Mouse (Mus musculus) kidney, postnatal 4 days (tissue): ENCODE measurements around the gene BC028528.
"Not testable (repeated sequence)": the region's sequence is repeated elsewhere in the genome, so short reads cannot be mapped to it uniquely, and the experiment has no call there.

Source experiments
- DNase-seq, 2 experiments: peaks; one replicate each; pipeline ENCODE4 v3.0.0; 2021; ENCODE audit warnings: mixed read lengths in 2 of 2

Gene BC028528

GRCm38 (mm10) chr3:95891211-95892065, at the start of gene BC028528:
BC028528 (minus strand) TSS chr3:95892005.
- peak; percentile 66 to 77 for DNase-seq

GRCm38 (mm10) chr3:95938835-95939234, 47.0 kb upstream of the BC028528 start:
- DNase-seq: peak; percentile 43 to 48

GRCm38 (mm10) chr3:95938217-95938616, 46.4 kb upstream of the BC028528 start:
- no peak for DNase-seq

- no peak for DNase-seq
Measured at GRCm38 (mm10) chr3:95934448-95934847, 42.6 kb upstream of the BC028528 start.

- no peak for DNase-seq
Measured at GRCm38 (mm10) chr3:95933111-95933750, 41.4 kb upstream of the BC028528 start.

GRCm38 (mm10) chr3:95932566-95932965, 40.8 kb upstream of the BC028528 start:
- no peak for DNase-seq

GRCm38 (mm10) chr3:95932157-95932556, 40.4 kb upstream of the BC028528 start:
- DNase-seq: no peak

- no peak for DNase-seq
Measured at GRCm38 (mm10) chr3:95931471-95931870, 39.7 kb upstream of the BC028528 start.

GRCm38 (mm10) chr3:95930471-95930789, 38.6 kb upstream of the BC028528 start:
- no peak for DNase-seq

GRCm38 (mm10) chr3:95929581-95930470, 38.0 kb upstream of the BC028528 start:
- peak; percentile 72 to 81 for DNase-seq

GRCm38 (mm10) chr3:95928658-95929503, 37.1 kb upstream of the BC028528 start, which contains the start of gene Anp32e:
Anp32e (plus strand) TSS chr3:95929246.
- DNase-seq: peak; percentile 95 to 97

GRCm38 (mm10) chr3:95928261-95928657, 36.5 kb upstream of the BC028528 start:
- DNase-seq: no peak

- no peak for DNase-seq
Measured at GRCm38 (mm10) chr3:95925087-95925486, 33.3 kb upstream of the BC028528 start.

GRCm38 (mm10) chr3:95924185-95924584, 32.4 kb upstream of the BC028528 start:
- DNase-seq: no peak

- DNase-seq: not testable (repeated sequence)
Measured at GRCm38 (mm10) chr3:95923429-95923828, 31.6 kb upstream of the BC028528 start.

GRCm38 (mm10) chr3:95920532-95920931, 28.7 kb upstream of the BC028528 start:
- not testable (repeated sequence) for DNase-seq

GRCm38 (mm10) chr3:95916760-95917159, 25.0 kb upstream of the BC028528 start:
- no peak for DNase-seq

- no peak for DNase-seq
Measured at GRCm38 (mm10) chr3:95914706-95915105, 22.9 kb upstream of the BC028528 start.

- DNase-seq: no peak
Measured at GRCm38 (mm10) chr3:95907613-95908012, 15.8 kb upstream of the BC028528 start.

GRCm38 (mm10) chr3:95906860-95907259, 15.1 kb upstream of the BC028528 start:
- DNase-seq: peak; percentile 77 to 82

- peak; percentile 70 to 78 for DNase-seq
Measured at GRCm38 (mm10) chr3:95905940-95906492, 14.2 kb upstream of the BC028528 start.
